9 mouse cellular contexts compared by ENCODE assay signal in genomic region chr17:5293653-5294584, GRCm38 (mm10).
DNase-seq lines count a peak whose midpoint lies in the region; ATAC-seq and TF ChIP-seq lines count a peak whose summit lies in the region.
"Had no signal": no experiment of that assay in that cellular context is flagged by ENCODE, and none has a peak within 500 bp of the region (broad histone marks: within the 10 kb centered on the region; RNA-seq: fewer than 3 reads in every experiment).

No protein-coding gene starts in this region.

- no peak for DNase-seq in kidney, adult 2 months
- DNase-seq in kidney, adult 18-20 months = no peak
- peak; percentile 41 for DNase-seq in 416B (ENCODE audit: low read depth)
- DNase-seq in cerebellum, postnatal 25 days = peak; percentile 61 to 75
- DNase-seq in gastrocnemius, postnatal 25 days = no peak
- DNase-seq in adrenal gland, postnatal 14 days = no peak

- peaks cover 17% of the 10 kb centered on the region; the same call in 1 of the 2 replicates for H3K4me1 ChIP-seq in kidney, adult 2 months (ENCODE audit: control insufficient read depth, insufficient read depth, low read length)
- peaks cover 35% of the 10 kb centered on the region for H3K4me1 ChIP-seq in hindbrain, embryonic 16.5 days (ENCODE audit: control insufficient read depth, insufficient read depth, low read depth, low read length)

- no peaks in the 10 kb centered on the region for H3K36me3 ChIP-seq in kidney, adult 2 months (ENCODE audit: control insufficient read depth, insufficient read depth, low read length)
- peaks cover 8% of the 10 kb centered on the region for H3K36me3 ChIP-seq in hindbrain, embryonic 16.5 days (ENCODE audit: control insufficient read depth, insufficient read depth, low read length)

- 65% methylated on average over 9 of the region's 9 CpGs for WGBS in kidney, adult 2 months
- 52% methylated on average over 9 of the region's 9 CpGs for WGBS in hindbrain, embryonic 16.5 days

- H3K4me3 ChIP-seq in kidney, adult 2 months (ENCODE audit: insufficient read depth, low read depth, low read length) = no peak overlapping the region
- no peak overlapping the region for H3K4me3 ChIP-seq in hindbrain, embryonic 16.5 days (ENCODE audit: low read length)

- no peaks in the 10 kb centered on the region for H3K27me3 ChIP-seq in kidney, adult 2 months (replicated peaks; ENCODE audit: control insufficient read depth, insufficient read depth, low read length)
- no peaks in the 10 kb centered on the region for H3K27me3 ChIP-seq in hindbrain, embryonic 16.5 days (replicated peaks; ENCODE audit: control insufficient read depth, insufficient read depth, low read length)

- H3K27ac ChIP-seq in kidney, adult 2 months (ENCODE audit: insufficient read depth, low read depth, low read length) = 0 out of 2 replicates have a peak overlapping the region, but pooled peaks have one; percentile 3
- no peak overlapping the region for H3K27ac ChIP-seq in hindbrain, embryonic 16.5 days (ENCODE audit: low read depth, low read length)

- H3K9me3 ChIP-seq in hindbrain, embryonic 16.5 days (ENCODE audit: control insufficient read depth, low read length) = no peaks in the 10 kb centered on the region

- no peak for TF ChIP-seq POLR2A in kidney, adult 2 months (IDR thresholded peaks at IDR 0.05; ENCODE audit: low read depth, low read length)

- no peak overlapping the region for H3K9ac ChIP-seq in hindbrain, embryonic 16.5 days (ENCODE audit: low read depth, low read length)

- no peak for TF ChIP-seq CTCF in kidney, adult 2 months (conservative IDR thresholded peaks at IDR 0.05; ENCODE audit: insufficient read depth, insufficient read length, low read depth, low read length)

- no peak overlapping the region for H3K4me2 ChIP-seq in hindbrain, embryonic 16.5 days (ENCODE audit: low read length)

- peak; percentile 19; the same call in 1 of the 2 replicates for ATAC-seq in hindbrain, embryonic 16.5 days
- ATAC-seq in frontal cortex, adult (ENCODE audit: low TSS enrichment) = no peak
- ATAC-seq: CD4-positive, CD25-positive, alpha-beta regulatory T cell, adult 4 months had no signal

Comparison
In these comparisons a context has a peak if more than half of its experiments do, and no peak if none do; other contexts are left out.
1. DNase-seq: peak in 416B (single experiment) and cerebellum, postnatal 25 days (2 of 2); none in kidney, adult 2 months (single experiment), kidney, adult 18-20 months (single experiment), gastrocnemius, postnatal 25 days (single experiment) and adrenal gland, postnatal 14 days (single experiment).